ENCODE assay signal across 9 mouse cellular contexts in genomic region chr19:17271179-17271622, GRCm38 (mm10).
DNase-seq lines count a peak whose midpoint lies in the region; ATAC-seq lines count a peak whose summit lies in the region.
"Had no signal": no experiment of that assay in that cellular context is flagged by ENCODE, and none has a peak within 500 bp of the region (broad histone marks: within the 10 kb centered on the region; RNA-seq: fewer than 3 reads in every experiment).

No protein-coding gene starts in this region.

- H3K9ac ChIP-seq in hindbrain, embryonic 13.5 days = no peak overlapping the region
- H3K9ac ChIP-seq in stomach, embryonic 16.5 days (ENCODE audit: low read length) = no peak overlapping the region
- H3K9ac ChIP-seq: hindbrain, embryonic 15.5 days had no signal

- H3K4me1 ChIP-seq in hindbrain, embryonic 13.5 days (replicated peaks) = peaks cover 8% of the 10 kb centered on the region; the same call in 1 of the 2 replicates
- H3K4me1 ChIP-seq in stomach, embryonic 16.5 days (ENCODE audit: control insufficient read depth, insufficient read depth, low read length) = 0 out of 2 replicates have a peak, but pooled peaks cover 6% of the 10 kb centered on the region
- H3K4me1 ChIP-seq: hindbrain, embryonic 15.5 days had no signal

- H3K9me3 ChIP-seq in hindbrain, embryonic 13.5 days = no peaks in the 10 kb centered on the region
- H3K9me3 ChIP-seq in stomach, embryonic 16.5 days (replicated peaks; ENCODE audit: control insufficient read depth, low read length) = no peaks in the 10 kb centered on the region
- H3K9me3 ChIP-seq: hindbrain, embryonic 15.5 days had no signal

- 19% methylated on average over 3 of the region's 3 CpGs for WGBS in hindbrain, embryonic 13.5 days
- WGBS in stomach, embryonic 16.5 days = 20% methylated on average over 3 of the region's 3 CpGs

- no peaks in the 10 kb centered on the region for H3K27me3 ChIP-seq in hindbrain, embryonic 13.5 days
- no peaks in the 10 kb centered on the region for H3K27me3 ChIP-seq in stomach, embryonic 16.5 days (ENCODE audit: control insufficient read depth, insufficient read depth, low read length)
- H3K27me3 ChIP-seq: hindbrain, embryonic 15.5 days had no signal

- DNase-seq in adrenal gland, postnatal 14 days = peak; percentile 8
- no peak for DNase-seq in adrenal gland, adult 18-20 months (ENCODE audit: low spot score in 2 of 2)
- DNase-seq in testis, postnatal 10 days (ENCODE audit: low spot score) = peak; percentile 43
- DNase-seq in testis, postnatal 14 days (ENCODE audit: low spot score) = no peak
- no peak for DNase-seq in ovary, postnatal 14 days (ENCODE audit: low spot score)

- peak overlapping the region; percentile 49; the same call in 1 of the 2 replicates for H3K27ac ChIP-seq in hindbrain, embryonic 13.5 days
- no peak overlapping the region for H3K27ac ChIP-seq in stomach, embryonic 16.5 days (ENCODE audit: low read length)
- H3K27ac ChIP-seq: hindbrain, embryonic 15.5 days had no signal

- H3K36me3 ChIP-seq in hindbrain, embryonic 13.5 days = no peaks in the 10 kb centered on the region
- no peaks in the 10 kb centered on the region for H3K36me3 ChIP-seq in stomach, embryonic 16.5 days (ENCODE audit: control insufficient read depth, insufficient read depth, low read length)
- H3K36me3 ChIP-seq: hindbrain, embryonic 15.5 days had no signal

- no peak overlapping the region for H3K4me2 ChIP-seq in hindbrain, embryonic 13.5 days
- H3K4me2 ChIP-seq in stomach, embryonic 16.5 days (ENCODE audit: low read depth, low read length) = no peak overlapping the region
- H3K4me2 ChIP-seq: hindbrain, embryonic 15.5 days had no signal

- peak; percentile 52; the same call in 1 of the 2 replicates for ATAC-seq in hindbrain, embryonic 13.5 days (ENCODE audit: low FRiP score)
- peak; percentile 56 for ATAC-seq in stomach, embryonic 16.5 days (ENCODE audit: insufficient read depth, low FRiP score)
- ATAC-seq in CD4-positive, CD25-positive, alpha-beta regulatory T cell, adult 4 months = no peak

- H3K4me3 ChIP-seq in hindbrain, embryonic 13.5 days = no peak overlapping the region
- no peak overlapping the region for H3K4me3 ChIP-seq in stomach, embryonic 16.5 days (replicated peaks; ENCODE audit: low read length)
- H3K4me3 ChIP-seq: hindbrain, embryonic 15.5 days had no signal

Comparison
In these comparisons a context has a peak if more than half of its experiments do, and no peak if none do; other contexts are left out.
1. DNase-seq: peak in adrenal gland, postnatal 14 days (single experiment) and testis, postnatal 10 days (single experiment); none in adrenal gland, adult 18-20 months (0 of 2), testis, postnatal 14 days (single experiment) and ovary, postnatal 14 days (single experiment).